Mouse (Mus musculus): ENCODE results near the gene Gmds.

Gene Gmds

DNA sequence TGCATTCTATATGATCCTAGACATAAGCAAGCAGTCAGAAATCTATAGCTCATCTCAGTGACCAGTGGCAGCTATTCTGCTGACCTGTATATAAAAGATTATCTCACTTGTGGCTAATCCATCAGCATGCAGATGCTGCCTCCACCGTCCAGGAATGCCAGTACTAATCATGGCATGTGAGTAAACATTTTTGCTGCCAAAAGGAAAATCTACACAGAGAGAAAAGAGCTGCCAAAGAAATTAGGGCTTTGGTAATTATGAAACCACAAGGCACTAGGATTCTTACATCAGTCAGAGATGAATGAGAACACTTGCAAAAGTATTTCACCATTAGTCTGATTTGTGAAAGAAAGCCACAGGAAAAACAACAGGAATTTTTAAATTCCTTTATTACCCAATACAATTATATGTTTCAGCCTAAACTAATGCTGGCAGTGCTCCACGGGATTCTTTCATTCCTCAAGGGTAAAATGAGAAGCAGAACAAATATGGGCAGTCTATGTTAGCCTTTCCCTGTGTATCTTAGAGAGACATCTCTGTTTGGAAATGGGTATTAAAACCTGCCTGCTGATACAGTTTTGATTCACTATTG lies 71.3 kb downstream of the Gmds start:
- DNase-seq (ENCODE audit: low spot score): no peak

- DNase-seq (ENCODE audit: low spot score): no peak
Observed at GRCm38 (mm10) chr13:32266721-32267120, 71.8 kb downstream of the Gmds start.

DNA sequence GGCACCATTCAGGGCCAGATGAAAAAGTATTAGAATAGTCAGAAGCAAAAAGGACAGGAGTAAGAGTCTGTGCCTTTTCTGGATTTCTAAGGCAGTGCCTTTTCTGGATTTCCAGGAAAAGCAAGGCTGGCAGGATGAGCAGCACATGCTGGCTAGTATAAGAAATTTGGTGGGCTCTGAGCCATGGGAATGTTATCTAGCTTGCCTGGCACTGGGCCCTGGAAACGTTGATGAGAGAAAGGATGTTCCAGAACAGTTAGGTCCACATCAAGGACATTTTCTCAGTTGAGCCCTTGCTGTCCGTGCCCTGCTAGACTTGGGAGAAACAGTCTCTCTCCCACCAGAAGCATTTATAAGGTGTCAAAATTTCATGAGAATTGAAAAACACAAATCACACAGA lies 82.4 kb downstream of the Gmds start:
- DNase-seq (ENCODE audit: low spot score): no peak

DNA sequence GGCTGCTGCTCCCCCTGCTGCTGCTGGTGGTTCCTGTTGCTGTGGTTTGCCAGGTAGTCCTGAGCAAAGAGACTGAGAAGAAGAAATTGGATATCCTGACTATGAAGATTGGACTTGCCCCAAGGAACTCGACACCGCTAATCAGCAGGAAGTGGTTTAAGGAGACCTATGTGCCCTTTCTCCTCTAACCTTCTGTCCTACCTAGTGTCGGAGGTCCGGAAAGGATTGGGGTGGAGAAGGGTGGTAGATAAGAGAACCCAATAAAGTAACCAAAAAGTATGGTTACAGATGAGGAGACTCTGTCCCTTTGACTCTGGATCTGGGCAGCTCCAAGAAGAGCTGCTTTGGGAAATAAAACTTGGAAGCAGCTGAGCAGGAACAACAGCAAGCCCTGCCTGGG lies 86.3 kb downstream of the Gmds start:
- DNase-seq (ENCODE audit: low spot score): no peak

DNA sequence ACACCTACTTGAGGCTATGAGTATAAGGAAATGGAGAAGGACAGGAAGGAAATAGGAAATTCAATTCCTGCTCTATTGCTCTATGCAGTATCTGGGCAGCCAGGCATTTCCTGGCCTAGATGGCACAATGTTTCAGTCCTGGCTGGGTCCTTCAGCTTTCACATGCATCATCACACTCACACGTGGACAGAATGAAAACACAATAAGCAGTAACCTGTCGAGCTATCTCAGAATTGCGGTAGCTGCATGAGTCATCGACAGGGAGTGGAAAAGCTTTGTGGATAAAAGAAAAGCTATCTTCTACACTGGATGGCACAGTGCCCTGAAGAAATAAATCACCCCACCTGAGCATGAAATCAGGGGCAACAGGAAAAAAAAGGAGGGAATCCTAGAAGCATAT lies 96.3 kb downstream of the Gmds start:
- no peak for DNase-seq (ENCODE audit: low spot score)

DNA sequence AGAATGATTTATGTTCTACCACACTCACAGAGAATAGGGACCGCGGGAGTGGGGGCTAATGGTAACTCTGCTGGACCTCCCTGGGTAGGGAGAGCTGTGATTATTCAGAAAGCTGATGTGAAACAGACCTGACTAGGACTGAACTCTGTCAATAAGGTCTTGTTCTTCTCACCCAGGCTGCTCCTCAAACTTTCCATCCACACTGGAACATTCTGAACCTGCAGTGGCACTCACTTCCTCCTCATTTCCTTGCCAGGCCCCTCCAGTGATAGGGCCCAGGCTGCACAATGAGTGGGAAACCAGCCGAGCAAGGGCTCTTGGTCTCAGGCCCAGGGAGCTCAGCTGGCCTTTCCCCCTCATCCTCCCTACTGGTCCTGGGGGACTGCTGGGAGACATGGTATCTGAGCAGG lies 102.3 kb downstream of the Gmds start:
- no peak for DNase-seq (ENCODE audit: low spot score)

GRCm38 (mm10) chr13:32235046-32235445 lies 103.5 kb downstream of the Gmds start:
- no peak for DNase-seq (ENCODE audit: low spot score)

DNA sequence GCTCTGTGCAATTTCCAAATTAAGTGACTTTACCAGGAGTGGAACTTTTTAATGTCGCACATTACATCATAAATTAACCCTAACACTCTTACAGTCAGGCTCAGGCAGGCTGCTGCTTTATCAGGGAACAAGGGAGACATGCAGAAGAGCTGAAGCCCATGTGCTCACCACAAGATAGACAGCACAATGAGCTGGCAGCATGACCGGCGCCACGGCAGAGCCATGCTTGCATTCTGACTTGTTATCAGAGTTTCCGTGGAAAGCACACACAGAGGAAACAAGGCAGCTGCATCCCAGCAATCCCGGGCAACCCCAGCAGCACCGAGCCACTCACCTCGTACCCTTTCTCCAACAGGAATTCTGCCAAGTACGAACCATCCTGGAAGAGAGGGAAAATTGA lies 104.5 kb downstream of the Gmds start:
- DNase-seq (ENCODE audit: low spot score): no peak

- DNase-seq (ENCODE audit: low spot score): no peak
Observed at GRCm38 (mm10) chr13:32232391-32232790, 106.1 kb downstream of the Gmds start.

DNA sequence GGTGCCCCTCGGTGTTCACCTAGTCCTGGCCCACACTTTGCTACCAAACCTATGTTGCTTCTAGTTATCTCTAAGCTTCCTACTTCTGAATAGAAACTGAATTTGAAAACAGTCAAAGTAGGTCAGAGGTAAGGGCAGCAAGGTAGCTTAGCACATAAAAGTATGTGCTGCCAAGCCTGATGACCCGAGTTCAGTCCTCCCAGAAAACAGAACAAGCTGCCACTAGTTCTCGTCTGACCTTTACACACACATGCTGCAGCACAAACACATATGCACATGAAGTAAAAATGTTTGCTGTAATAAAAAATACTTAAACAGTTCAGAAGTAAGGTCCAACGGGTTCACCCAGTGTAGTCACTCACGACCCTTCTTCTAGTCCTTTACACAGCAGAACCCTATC lies 106.6 kb downstream of the Gmds start:
- DNase-seq (ENCODE audit: low spot score): no peak

DNA sequence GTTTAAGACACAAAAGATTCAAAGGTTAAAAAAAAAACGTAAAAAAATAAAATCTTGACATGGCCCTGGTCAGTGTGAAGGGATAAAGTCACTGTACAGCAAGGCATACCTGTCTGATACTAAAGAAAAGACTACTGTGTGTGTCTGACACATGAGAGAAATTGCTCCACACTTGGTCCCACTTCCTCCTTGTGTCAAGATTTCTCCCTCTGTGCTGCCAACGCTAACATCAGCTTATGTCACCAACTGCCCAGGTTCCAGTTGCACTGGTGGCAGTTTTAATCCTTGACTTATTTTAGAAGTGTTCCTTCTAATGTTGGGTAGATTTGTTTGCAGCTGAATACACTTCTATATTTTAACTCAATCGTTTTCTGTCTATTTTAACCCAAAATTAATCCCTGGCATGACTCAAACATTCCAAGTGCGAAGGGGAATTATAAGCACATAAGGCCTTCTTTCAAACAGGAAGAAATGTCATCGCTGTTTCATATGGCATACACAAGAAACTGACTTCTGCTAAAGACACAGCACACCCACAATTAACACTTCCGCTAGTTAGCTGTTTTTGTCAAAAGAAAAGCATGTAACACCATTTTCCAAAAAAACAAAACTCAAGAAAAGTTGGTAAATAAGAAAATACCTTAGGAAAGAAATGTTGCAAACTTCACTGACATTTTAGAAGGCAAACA lies 110.5 kb downstream of the Gmds start:
- DNase-seq (ENCODE audit: low spot score): no peak

DNA sequence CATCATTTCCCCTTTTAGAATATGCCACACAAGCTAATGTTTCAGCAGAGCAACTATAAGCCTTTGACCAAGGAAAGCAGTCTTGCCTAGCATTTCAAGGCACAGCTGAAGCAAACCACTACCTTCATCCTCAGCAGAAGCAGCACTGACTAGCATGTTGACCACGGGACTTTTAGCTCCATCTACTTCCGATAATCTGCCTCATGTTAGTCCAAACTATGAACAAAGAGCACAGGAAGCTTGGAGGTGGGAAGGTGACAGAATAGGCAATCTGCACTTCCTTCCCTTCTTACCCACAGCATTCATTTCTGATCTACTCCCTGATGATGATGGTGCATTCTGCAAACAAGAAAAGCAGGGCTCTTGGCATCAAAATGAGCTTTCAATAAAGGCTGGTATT lies 120.9 kb downstream of the Gmds start:
- no peak for DNase-seq (ENCODE audit: low spot score)

DNA sequence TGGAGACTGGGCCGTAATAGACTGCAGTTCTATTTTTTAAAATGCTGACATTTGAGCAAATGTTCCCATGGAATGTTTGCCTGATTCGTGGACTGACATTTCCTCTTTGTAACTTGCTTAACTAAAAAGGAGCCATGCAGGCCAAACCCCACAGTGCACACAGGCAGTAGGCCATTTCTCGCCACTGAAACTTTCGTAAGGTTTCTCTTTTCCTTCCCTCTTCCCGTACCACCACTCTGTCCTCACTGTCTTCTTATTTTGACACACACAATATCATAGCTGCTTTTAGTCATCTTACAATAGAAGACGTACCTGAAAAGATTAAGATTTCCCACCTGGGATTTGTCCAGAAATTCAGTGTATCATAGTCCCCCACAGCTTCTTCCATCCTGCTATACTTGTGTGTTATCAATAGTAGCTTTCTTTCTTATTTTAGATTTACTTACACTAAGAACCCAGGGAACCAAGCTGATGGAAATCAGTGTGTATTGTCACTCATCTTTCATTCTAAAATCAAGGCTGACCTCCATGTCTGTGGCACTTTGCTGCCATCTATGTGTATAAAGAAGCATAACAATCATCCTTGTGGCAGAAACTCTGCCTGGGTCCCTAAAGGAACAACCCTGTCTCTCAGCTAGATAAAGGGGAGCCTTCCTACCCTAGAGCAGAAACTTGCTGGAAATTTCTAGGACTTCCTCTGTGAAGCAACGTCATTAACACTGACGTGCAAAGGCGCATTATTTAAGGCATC lies 124.7 kb downstream of the Gmds start:
- peak; percentile 25 for DNase-seq (ENCODE audit: low spot score)

- no peak for DNase-seq (ENCODE audit: low spot score)
Observed at GRCm38 (mm10) chr13:32212125-32212524, 126.4 kb downstream of the Gmds start.

GRCm38 (mm10) chr13:32207172-32207908 lies 131.2 kb downstream of the Gmds start:
- DNase-seq (ENCODE audit: low spot score): no peak

DNA sequence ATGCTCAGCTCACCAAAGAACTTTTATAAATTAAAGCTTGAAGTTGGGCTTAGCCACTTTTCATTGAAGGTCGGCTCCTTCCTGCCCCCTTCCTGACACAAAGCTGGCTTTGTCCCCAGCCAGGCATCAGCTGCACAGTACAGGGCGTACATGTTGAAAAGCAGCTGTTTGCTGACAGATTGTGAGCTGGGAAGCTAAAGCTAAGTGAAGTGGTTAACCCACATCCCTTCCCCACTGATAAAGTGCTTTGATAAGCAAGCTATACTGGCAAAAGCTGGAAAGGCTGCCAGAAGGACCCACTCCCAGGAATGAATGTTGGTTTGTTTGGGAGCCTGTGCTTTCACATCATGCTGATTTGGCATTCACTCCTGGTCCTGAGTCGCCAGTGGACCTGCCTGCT lies 158.6 kb downstream of the Gmds start:
- DNase-seq (ENCODE audit: low spot score): no peak

DNA sequence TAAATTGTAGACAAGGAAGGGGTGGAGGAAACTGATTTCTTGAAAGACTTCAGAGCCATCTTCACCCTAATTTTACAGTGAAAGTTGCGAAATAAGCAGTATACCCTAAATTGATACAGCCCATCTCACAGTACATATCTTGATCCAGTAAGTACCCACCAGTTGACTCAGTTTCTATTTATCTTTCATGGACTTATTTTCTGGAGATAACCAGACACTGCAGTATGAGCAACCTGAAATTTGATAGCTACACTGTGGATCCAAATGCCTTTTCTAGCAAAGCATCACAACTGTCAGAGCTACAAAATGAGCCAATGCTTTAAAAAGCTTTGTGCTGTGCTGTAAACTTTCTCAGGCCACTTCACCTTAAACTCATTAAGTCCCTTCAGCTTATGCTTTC lies 159.9 kb downstream of the Gmds start:
- DNase-seq (ENCODE audit: low spot score): no peak

DNA sequence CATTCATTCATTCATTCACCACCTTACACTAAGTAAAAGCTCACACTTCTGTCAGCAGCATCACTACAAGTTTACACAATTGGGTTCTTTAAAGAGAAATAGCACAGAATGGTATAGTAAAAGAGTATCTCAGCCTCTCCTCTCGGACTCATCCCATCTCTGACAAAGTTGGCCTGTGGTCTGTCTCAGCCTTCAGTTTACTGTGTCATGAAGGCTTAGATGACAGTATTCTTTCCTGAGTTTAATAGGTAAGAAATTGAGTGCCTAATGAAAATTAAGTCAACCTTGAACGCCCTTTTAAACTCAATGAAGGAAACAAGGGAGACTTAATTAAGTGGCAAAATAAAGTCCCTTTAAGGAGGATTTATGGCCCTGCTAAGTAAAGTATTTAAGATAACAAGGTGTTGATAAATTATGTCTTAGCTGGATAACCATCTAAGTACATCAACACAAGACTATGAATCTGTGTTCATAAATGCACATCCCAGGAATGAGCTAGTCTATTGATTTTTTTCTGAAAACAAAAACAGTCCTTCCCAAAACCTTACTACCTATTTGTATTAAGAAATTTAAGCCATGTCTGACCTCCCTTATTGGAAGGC lies 160.6 kb downstream of the Gmds start:
- DNase-seq (ENCODE audit: low spot score): no peak

DNA sequence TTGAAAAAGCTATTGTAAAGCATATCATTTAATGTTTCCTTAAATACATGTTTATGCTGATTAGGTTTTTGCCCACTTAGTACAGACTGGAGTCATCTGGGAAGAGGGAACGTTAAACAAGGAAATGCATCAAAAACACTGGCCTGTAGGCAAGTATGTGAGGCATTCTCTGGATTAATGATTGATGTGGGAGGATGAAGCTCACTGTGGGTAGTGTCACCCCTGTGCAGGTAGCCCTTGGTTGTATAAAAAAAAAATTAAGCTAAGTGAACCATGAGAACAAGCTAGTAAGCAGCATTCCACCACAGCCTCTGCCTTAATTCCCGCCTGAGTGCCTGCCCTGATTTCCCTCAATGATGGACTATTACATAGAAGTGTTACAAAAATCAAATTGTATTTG lies 163.5 kb downstream of the Gmds start:
- DNase-seq (ENCODE audit: low spot score): no peak

DNA sequence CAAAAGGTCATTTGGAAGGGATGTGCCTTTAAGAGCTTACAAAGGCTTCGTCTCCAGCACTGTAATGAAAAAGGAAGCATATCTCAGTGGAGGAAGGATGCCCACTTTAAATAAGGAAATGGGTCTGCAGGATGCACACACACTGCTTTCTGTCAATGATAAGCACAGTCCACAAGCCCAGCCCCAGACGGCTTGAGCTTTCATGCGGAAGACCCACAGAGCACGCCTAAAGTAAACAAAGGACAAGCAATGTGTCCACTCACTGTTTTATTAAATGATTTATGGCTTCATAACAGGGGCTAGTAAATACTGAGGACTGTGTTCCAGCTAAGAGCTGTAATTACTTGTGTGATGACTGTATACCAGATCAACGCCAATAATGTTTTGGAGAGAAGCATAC lies 169.4 kb downstream of the Gmds start:
- DNase-seq (ENCODE audit: low spot score): no peak

DNA sequence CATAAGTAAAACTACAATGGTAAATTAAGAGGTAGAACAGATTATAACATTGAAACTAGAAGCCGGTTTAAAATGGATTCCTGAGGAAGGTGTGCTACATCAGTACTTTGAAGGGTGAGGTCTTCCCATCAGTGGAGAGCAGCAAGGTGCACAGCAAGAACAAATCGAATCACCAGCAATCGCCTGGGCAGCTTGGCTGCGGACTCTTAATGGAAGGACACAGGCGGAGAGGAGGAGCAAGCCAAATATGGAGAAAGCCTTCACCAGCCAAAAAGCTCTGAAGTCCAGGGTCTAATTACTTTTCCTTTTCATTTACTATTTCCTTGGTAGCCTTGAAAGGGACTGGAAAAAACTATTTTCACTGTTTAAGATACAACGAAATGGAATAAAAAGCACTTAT lies 170.7 kb downstream of the Gmds start:
- no peak for DNase-seq (ENCODE audit: low spot score)

GRCm38 (mm10) chr13:32165581-32165980 lies 173.0 kb downstream of the Gmds start:
- no peak for DNase-seq (ENCODE audit: low spot score)
